Mouse (Mus musculus): ENCODE data around the gene Rbfox1. TPM values are rescaled to one million over a fixed set of nuclear protein-coding genes. Genes with fewer than 3 reads are reported as not detected.

The Rbfox1 gene
- polyA plus RNA-seq, 1 experiment from 2014 or later, result not detected

DNA sequence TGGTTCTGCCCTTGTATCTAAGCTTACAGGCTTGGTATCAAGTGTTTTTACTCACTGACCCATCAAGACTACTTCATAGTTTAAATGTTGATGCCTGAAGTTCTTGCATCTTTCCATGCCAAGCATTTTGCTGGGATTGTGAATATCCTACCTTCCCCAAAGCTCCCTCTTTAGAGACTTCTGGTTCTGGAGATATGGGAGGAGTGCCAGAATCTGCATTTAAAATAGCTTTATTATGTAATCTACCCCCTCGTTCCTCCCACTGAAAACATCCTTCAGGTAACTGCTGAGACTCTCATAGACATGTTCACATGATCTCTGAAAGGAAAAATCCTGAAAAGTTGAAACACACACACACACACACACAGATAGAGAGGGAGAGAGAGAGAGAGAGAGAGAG lies 1247.3 kb downstream of the Rbfox1 start:
- H3K36me3 ChIP-seq (ENCODE audit: inconsistent target), result no peaks in the 10 kb centered on the region
- no peak overlapping the region for H3K4me3 ChIP-seq (ENCODE audit: inconsistent target)
- 78% methylated on average over 1 of the region's 1 CpGs for WGBS (ENCODE audit: missing documents)
- H3K79me2 ChIP-seq (ENCODE audit: inconsistent target), result no peaks in the 10 kb centered on the region
- no peak overlapping the region for H3K27ac ChIP-seq

DNA sequence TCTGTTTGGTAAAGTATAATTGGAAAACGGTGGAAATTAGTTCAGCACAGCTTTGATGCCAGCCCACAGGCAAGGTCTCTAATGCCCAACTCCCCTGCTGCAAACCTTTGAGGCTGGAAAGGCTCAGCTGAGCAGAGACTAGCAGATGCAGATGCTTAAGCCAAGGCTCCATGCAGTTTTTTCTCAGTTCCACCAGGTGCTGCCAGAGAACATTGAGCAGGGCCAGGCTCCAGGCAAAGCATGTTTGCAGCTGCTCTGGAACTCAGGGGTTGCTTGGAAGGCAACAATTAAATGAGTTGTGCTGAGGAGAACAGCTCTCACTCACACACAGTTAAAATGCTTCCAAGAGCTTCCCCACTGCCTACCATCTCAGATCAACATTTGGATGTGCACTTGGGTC lies 1251.8 kb downstream of the Rbfox1 start:
- Histone ChIP-seq H3K4me3 (ENCODE audit: inconsistent target) (no peak overlapping the region), H3K36me3 (ENCODE audit: inconsistent target) (no peaks in the 10 kb centered on the region), H3K79me2 (ENCODE audit: inconsistent target) (no peaks in the 10 kb centered on the region), H3K27ac (no peak overlapping the region)
- 50% methylated on average over 1 of the region's 1 CpGs for WGBS (ENCODE audit: missing documents)

DNA sequence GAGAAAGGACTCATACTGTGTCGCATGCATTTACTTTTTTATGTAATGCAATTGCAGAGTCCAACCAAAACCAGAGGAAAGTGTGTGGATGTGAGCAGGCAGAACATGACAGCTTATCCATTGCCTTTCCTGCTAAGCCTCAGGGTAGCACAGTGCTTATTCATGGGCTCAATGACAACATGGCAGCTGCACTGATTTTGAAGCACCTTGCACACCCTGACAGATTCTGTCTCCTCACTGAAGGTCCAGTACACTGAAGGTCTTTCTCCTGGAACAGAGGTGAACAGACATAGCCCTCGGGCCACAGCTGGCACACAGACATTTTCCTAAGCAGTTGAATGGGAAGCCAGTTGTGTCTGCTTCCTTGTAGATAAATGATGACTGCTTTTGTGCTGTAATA lies 1254.3 kb downstream of the Rbfox1 start:
- Histone ChIP-seq H3K4me3 (ENCODE audit: inconsistent target) (no peak overlapping the region), H3K36me3 (ENCODE audit: inconsistent target) (no peaks in the 10 kb centered on the region), H3K27ac (no peak overlapping the region), H3K79me2 (ENCODE audit: inconsistent target) (no peaks in the 10 kb centered on the region)
- WGBS (ENCODE audit: missing documents), result 73% methylated on average over 2 of the region's 2 CpGs

DNA sequence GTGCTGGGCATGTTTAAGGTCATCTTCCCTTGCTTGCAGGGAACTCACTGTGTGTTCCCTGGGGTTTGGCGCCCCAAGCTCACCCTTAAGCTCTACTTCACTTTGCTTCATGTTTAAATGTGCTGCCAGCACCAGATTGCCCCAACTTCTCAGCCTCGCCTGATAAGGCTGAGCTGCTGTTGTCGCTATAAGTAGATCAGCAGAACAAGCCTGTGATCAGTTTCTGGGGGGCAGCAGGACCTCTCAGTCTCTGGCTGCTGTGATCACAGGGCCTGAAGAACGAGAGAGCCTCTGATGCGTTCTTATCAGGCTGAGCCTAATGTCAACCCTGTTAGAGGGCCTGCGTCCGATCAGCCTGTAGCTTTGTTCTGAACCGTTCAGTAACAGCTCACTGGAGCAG lies 1255.8 kb downstream of the Rbfox1 start:
- WGBS (ENCODE audit: missing documents), result 86% methylated on average over 8 of the region's 8 CpGs
- Histone ChIP-seq H3K4me3 (ENCODE audit: inconsistent target) (no peak overlapping the region), H3K79me2 (ENCODE audit: inconsistent target) (no peaks in the 10 kb centered on the region), H3K27ac (no peak overlapping the region), H3K36me3 (ENCODE audit: inconsistent target) (no peaks in the 10 kb centered on the region)

DNA sequence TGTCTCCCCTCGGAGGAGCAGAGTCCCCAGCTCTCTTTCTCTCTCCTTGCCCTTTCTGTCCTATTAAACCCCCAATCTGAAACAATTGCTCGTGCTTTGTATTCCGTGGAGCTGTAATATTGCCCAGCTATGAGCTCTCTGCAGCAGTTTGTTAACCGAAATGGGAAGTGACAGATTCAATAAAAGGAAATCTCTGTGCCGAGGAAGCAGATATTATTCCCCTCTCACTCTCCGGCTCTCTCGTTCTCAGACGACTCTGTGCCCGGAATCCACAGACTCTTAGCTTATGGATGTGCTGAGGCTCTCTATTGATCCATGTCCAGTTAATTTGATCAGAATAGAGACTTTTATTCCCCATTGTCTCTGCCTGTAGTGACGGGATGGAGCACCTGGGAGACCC lies 1260.3 kb downstream of the Rbfox1 start:
- Histone ChIP-seq H3K4me3 (ENCODE audit: inconsistent target) (no peak overlapping the region), H3K27ac (no peak overlapping the region), H3K79me2 (ENCODE audit: inconsistent target) (no peaks in the 10 kb centered on the region), H3K36me3 (ENCODE audit: inconsistent target) (no peaks in the 10 kb centered on the region)
- 33% methylated on average over 10 of the region's 10 CpGs for WGBS (ENCODE audit: missing documents)

DNA sequence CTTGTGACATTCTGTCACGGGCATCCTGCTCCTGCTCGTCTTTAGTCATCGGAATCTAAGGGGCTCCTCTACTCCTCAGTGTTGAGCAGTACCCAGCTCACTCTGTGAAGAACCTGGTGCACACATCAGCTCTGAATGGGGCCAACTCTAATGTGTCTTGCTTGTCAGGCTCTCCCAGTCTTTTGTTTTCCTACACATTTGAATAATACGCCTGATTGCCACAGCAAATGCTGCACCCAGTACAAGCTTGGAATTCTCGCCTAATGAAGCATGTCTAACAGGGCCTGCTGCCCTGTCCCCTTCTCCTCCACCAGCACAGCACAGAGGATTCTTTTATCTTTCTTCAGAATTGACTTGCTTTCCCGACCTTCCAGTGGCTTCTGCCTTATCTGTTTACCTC lies 1261.3 kb downstream of the Rbfox1 start:
- no peak overlapping the region for H3K4me3 ChIP-seq (ENCODE audit: inconsistent target)
- WGBS (ENCODE audit: missing documents), result 82% methylated on average over 6 of the region's 6 CpGs

DNA sequence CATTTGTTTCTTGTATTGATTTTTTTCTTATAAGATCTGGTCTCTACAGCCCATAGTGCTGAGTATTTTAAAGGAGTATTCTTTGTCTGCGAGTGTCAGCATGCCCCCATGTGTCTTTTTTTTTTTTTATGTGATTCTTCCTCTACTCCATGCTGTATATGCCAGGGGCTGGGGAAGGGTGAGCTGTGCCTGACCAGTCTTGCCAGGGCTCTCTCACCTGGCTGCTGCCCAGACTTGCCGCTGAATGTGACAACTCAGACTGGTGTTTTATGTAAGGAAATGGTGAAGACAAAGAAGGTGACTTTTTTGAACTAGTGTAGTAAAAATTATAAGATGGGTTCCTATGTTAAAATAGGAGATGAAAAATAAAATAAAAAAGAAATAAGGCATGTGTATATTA lies 1262.7 kb downstream of the Rbfox1 start:
- Histone ChIP-seq H3K36me3 (ENCODE audit: inconsistent target) (no peaks in the 10 kb centered on the region), H3K79me2 (ENCODE audit: inconsistent target) (no peaks in the 10 kb centered on the region), H3K27ac (no peak overlapping the region), H3K4me3 (ENCODE audit: inconsistent target) (no peak overlapping the region)
- WGBS (ENCODE audit: missing documents), result 88% methylated on average over 2 of the region's 2 CpGs

More for the DNA sequence above, 1261.3 kb downstream of the Rbfox1 start:
- H3K79me2 ChIP-seq (ENCODE audit: inconsistent target), result no peaks in the 10 kb centered on the region
- H3K27ac ChIP-seq, result no peak overlapping the region
- no peaks in the 10 kb centered on the region for H3K36me3 ChIP-seq (ENCODE audit: inconsistent target)

DNA sequence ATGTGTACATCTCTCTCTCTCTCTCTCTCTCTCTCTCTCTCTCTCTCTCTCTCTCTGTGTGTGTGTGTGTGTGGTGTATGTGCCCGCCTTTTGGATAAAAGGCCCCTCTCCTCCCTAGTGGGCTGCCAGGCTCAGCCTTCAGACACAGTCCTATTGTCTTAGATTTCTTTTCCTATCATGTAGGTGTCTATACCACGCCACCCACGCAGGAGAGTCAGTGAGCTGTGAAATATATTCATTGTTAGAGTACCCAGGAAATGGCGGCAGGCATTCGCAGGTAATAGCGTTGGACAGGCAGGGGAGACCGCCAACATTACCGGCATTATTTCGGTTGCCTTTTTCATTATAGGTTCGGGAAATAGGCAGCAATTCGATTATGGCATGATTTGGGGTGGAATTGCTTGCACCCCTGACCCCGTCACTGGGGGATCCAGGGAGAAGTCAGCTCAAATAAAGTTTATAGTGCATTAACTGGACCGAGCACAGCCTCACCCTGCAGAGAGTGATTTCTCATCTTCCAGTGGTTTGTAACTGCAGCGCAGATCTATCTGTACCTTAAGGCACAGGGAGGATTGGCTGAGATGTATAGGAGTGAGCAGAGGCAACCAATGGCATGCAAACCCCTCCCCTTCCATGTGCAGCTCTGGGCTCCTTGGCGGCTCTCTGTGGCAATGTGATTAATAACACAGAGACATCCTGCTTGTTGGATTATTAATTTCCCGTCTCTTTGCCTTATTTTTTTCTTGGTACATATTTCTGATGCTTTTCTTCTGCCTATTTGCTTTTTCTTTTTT lies 1264.1 kb downstream of the Rbfox1 start:
- Histone ChIP-seq H3K36me3 (ENCODE audit: inconsistent target) (no peaks in the 10 kb centered on the region), H3K4me3 (ENCODE audit: inconsistent target) (no peak overlapping the region), H3K27ac (no peak overlapping the region), H3K79me2 (ENCODE audit: inconsistent target) (no peaks in the 10 kb centered on the region)
- 81% methylated on average over 16 of the region's 16 CpGs for WGBS (ENCODE audit: missing documents)

DNA sequence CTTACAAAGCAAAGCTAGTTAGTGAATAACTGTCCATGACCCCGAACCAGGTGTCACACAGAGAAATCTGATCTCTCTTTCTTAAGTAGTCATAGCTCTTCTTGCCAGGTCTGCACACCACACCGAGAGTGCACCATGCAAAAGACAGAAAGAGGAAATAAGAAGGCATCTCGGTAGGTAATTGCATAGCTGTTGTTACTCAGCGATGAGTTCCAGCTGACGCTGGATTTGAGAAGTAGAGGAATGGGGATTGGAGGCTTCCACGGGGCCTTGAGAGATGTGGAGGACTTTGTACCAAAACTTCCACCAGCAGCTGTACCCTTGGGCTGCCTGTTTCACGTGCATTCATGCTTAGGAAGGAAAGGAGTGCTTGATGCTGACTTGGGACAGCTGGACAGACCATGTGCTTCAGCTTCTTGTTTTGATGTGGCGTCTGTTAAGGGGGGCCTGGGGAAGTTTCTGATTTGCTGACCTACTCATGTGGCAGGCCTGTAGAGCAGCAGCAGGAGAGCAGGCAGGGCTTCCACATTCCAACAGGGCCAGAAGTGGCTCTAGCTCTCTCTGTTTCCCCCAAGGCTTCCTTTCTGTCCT lies 1265.1 kb downstream of the Rbfox1 start:
- H3K4me3 ChIP-seq (ENCODE audit: inconsistent target), result no peak overlapping the region
- no peaks in the 10 kb centered on the region for H3K36me3 ChIP-seq (ENCODE audit: inconsistent target)
- no peak overlapping the region for H3K27ac ChIP-seq
- H3K79me2 ChIP-seq (ENCODE audit: inconsistent target), result no peaks in the 10 kb centered on the region
- WGBS (ENCODE audit: missing documents), result 6% methylated on average over 8 of the region's 8 CpGs

DNA sequence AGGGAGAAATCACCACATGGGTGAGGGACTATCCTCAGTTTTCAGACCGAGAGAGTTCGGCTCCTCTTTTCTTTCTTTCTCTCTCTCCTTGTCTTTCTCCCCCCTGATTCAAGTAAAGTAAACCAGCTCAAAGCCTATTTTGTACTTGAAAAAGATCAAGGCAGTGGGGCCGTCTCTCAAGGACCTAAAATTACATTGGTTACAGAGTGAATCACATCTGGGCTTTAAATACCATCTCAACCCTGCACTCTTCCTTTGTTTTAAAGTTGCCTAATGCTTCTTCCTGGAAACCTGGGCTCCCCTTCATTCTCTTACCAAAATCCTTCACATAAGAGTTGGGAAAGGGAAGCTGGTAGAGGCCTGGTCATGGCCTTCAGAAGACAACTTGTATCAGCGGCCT lies 1267.2 kb downstream of the Rbfox1 start:
- Histone ChIP-seq H3K4me3 (ENCODE audit: inconsistent target) (no peak overlapping the region), H3K36me3 (ENCODE audit: inconsistent target) (no peaks in the 10 kb centered on the region), H3K79me2 (ENCODE audit: inconsistent target) (no peaks in the 10 kb centered on the region), H3K27ac (no peak overlapping the region)
- 84% methylated on average over 4 of the region's 4 CpGs for WGBS (ENCODE audit: missing documents)

DNA sequence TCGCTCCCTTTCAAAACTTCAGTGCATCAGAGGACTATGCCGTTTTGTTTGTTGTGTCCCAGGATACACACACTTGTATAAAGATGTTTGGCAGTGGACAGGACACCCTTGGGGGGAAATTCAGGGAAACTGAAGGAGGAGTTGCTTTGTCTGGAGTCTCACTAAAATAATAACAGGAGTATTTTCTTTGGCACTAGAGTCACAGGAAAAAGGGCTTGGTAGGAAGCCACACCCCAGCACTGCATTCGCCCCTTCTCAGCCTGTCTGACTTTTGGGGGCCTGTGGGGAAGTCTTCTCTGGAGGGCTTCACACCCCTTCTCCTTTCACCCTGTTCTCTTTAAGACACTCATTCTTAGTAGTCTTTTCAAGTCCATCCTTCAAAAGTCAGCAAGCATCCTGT lies 1269.5 kb downstream of the Rbfox1 start:
- Histone ChIP-seq H3K36me3 (ENCODE audit: inconsistent target) (no peaks in the 10 kb centered on the region), H3K4me3 (ENCODE audit: inconsistent target) (no peak overlapping the region), H3K27ac (no peak overlapping the region), H3K79me2 (ENCODE audit: inconsistent target) (no peaks in the 10 kb centered on the region)
- WGBS (ENCODE audit: missing documents), result 67% methylated on average over 3 of the region's 3 CpGs

DNA sequence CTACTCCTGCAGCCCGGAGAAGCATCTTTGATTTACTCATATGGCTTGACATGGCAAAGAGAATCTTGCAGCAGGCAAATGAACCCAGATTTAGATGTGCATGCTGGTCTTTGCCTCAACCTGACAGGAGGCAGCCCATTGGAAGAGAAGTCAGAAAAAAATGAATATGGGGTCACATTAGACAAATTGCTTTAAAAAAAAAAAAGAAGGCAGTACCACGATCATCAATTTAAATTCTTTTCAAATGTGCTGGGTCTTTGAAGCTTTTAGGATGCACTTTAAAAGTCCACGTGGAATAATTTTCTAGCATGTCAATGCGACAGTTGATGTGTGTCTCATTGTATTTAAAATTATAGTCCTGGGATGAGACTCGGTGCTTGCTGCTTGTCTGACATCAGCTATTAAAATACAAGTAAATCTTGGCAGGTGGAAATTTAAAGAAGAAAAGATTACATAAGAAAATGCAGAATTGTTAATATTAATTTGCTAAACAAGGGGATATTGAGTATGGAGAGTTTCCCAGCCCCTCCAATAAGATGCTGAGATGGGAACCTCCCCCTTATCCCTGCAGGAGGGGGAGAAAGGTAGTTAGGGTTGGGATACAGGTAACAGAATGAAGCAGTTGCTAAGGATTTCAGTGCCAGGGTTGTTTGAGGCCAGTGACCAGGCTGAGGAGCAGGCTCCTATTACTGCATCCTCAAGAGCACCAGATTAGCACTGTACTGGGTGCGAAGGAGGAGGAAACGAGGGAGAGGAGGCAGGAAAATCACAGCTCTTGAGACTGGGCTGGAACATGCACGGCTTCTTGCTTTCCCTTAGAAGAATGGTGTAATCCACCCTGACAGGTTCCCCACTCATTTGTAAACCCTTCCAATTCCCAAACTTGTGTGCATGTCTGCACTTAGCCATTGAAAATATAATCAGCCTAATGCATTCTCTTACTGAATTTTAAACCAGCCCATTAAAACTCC lies 1274.0 kb downstream of the Rbfox1 start:
- 90% methylated on average over 8 of the region's 8 CpGs for WGBS (ENCODE audit: missing documents)
- Histone ChIP-seq H3K27ac (no peak overlapping the region), H3K4me3 (ENCODE audit: inconsistent target) (no peak overlapping the region), H3K79me2 (ENCODE audit: inconsistent target) (no peaks in the 10 kb centered on the region), H3K36me3 (ENCODE audit: inconsistent target) (no peaks in the 10 kb centered on the region)

DNA sequence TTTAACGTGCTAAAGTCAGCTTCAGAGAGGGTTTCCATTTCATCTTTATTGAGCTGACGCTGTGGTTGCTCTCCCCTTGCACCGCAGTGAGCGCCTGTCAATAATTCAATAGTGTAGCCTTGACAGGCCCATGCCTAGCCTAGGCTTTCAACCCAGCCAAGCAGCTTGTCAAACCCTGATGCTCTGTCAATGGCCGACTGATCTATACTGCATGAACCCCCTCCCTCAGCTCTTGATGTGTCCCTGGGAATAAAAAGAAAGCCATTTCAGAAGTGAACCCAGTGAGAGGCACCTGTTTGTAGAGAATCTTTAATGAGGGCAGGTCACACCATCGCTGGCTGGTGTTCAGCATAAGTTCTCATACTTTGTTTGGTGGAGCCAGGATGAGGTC lies 1274.7 kb downstream of the Rbfox1 start:
- H3K79me2 ChIP-seq (ENCODE audit: inconsistent target), result no peaks in the 10 kb centered on the region
- H3K4me3 ChIP-seq (ENCODE audit: inconsistent target), result no peak overlapping the region
- no peak overlapping the region for H3K27ac ChIP-seq
- no peaks in the 10 kb centered on the region for H3K36me3 ChIP-seq (ENCODE audit: inconsistent target)
- 91% methylated on average over 6 of the region's 6 CpGs for WGBS (ENCODE audit: missing documents)

DNA sequence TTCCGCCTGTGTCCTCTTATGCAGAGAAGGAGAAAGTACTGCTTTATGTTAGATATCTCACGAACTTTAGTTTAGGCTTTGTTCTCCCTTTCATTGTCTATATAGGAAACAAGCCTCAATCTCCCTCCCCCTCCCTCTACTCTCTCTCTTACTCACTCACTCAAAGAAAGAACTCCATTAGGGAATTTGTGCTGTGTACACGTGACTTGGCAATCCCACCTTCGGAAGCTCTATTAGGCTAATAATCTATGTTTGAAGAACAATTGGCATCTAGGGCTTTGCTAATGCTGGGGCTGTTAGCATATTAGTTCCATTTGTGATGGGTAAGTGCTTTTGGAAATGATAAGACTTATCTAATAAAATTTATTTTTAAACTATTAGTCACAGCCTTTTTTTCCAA lies 1277.0 kb downstream of the Rbfox1 start:
- H3K36me3 ChIP-seq (ENCODE audit: inconsistent target), result no peaks in the 10 kb centered on the region
- 82% methylated on average over 4 of the region's 4 CpGs for WGBS (ENCODE audit: missing documents)
- no peaks in the 10 kb centered on the region for H3K79me2 ChIP-seq (ENCODE audit: inconsistent target)

DNA sequence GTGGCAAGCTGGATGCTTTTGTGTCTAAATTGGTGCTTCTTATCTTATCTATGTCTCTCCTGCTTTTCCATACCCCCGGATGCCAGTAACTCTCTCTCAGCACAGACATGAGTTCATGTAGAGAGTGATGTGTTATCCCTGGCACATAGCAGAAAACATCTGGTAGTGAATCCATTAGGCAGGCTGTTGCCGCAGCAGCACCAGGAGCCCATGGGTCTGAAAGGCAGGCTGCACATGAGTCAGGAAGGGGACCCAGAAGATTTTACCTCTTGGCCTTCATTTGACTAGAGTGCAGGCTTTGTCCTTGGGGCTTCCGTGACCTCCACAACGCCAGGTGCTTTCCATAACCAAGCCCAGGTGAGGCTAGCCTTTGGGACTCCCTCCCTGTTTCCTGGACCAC lies 1278.5 kb downstream of the Rbfox1 start:
- 94% methylated on average over 4 of the region's 4 CpGs for WGBS (ENCODE audit: missing documents)
- Histone ChIP-seq H3K79me2 (ENCODE audit: inconsistent target) (no peaks in the 10 kb centered on the region), H3K4me3 (ENCODE audit: inconsistent target) (no peak overlapping the region), H3K27ac (no peak overlapping the region), H3K36me3 (ENCODE audit: inconsistent target) (no peaks in the 10 kb centered on the region)

More for the DNA sequence above, 1277.0 kb downstream of the Rbfox1 start:
- no peak overlapping the region for H3K27ac ChIP-seq
- H3K4me3 ChIP-seq (ENCODE audit: inconsistent target), result no peak overlapping the region
